Mouse (Mus musculus): Measurements from ENCODE around the gene Ctsw. TPM values are rescaled to one million over a fixed set of nuclear protein-coding genes. Genes with fewer than 3 reads are reported as not detected.

The Ctsw gene
- polyA plus RNA-seq, 1 experiment, result 34.3 TPM

DNA sequence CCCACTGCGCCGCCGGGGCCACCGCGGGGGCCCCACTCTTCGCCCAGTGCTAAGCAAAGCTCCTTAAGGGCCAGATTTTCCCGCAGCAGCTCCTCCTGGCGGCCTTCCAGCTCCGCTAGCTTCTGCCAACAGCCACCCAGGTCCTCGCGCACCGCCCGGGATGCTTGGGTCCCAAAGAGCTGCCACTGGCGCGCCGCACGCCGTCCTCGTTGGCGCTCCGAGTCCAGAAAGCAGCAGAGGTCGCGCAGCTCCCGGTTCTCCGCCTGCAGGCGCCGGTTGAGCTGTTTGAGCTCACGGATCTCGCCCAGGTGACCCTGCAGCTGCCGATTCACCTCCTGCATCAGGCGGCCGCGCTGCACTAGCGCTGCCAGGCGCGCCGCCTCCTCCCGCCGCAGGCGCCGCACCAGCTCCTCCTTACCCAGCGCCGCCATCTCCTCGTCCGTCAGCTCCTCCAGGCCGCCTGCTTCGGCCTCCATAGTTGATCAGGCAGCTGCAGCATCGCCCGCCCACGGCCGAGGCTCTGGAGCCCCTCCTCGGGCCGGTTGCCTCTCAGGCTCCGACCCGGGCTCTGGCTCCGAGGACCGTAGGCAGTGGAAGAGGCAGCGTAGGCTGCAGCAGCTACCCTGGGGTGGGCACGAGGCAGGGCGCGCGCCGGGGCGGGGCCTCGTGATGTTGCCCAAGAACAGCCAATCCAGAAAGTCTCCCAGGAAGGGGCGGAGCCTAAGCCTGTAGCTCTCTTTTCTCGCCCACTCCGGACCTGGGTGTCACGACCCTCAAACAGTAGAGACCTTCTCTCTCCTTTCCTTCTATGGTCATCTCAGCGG lies 11.2 kb downstream of the Ctsw start:
- WGBS, result under 1% methylated on average over 68 of the region's 70 CpGs
- Histone ChIP-seq H3K4me3 (ENCODE audit: extremely low read depth, insufficient read depth, insufficient read length) (peak overlapping the region; percentile 98), H3K36me3 (ENCODE audit: control insufficient read depth, insufficient read depth, low read length) (no peaks in the 10 kb centered on the region; the same call in 1 of the 2 replicates), H3K27me3 (ENCODE audit: control insufficient read depth, insufficient read depth, low read length) (no peaks in the 10 kb centered on the region), H3K27ac (ENCODE audit: insufficient read depth, low read length) (peak overlapping the region; percentile 95), H3K4me1 (ENCODE audit: control insufficient read depth, insufficient read depth, insufficient read length) (peaks cover 14% of the 10 kb centered on the region)
- no peak for TF ChIP-seq CTCF (IDR thresholded peaks at IDR 0.05; ENCODE audit: extremely low read depth, insufficient read depth, insufficient read length, insufficient replicate concordance)
- TF ChIP-seq POLR2A (IDR thresholded peaks at IDR 0.05; ENCODE audit: low read depth, low read length), result peak; percentile 75
- peak; percentile 78 to 92 for DNase-seq (ENCODE audit: low read depth in 1 of 2, low spot score in 2 of 2)

- WGBS, result 4% methylated on average over 26 of the region's 26 CpGs
Measured at GRCm38 (mm10) chr19:5456241-5456921, 11.9 kb downstream of the Ctsw start.

DNA sequence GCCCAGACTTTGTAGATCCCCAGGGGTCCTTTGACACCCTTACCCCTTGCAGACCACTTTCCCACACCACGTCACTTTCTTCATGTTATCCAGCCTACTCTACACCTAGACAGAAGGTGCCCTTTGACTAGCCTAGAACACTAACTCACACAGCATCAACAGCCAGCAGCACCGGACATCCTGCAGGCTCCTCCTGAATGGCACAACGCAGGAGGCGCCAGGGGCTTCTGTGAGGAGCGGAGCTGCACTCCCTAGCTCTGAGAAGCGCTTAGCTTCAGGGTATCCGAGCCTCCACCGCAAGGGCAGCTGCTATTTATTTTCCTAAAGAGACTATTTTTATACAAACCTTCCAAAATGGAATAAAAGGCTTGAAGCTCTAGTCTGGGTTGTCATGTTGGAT lies 12.7 kb downstream of the Ctsw start:
- H3K27me3 ChIP-seq (ENCODE audit: control insufficient read depth, insufficient read depth, low read length), result no peaks in the 10 kb centered on the region
- 86% methylated on average over 8 of the region's 8 CpGs for WGBS
- H3K4me3 ChIP-seq (ENCODE audit: extremely low read depth, insufficient read depth, insufficient read length), result no peak overlapping the region
- H3K27ac ChIP-seq (ENCODE audit: insufficient read depth, low read length), result no peak overlapping the region
- peaks cover 14% of the 10 kb centered on the region for H3K4me1 ChIP-seq (ENCODE audit: control insufficient read depth, insufficient read depth, insufficient read length)
- H3K36me3 ChIP-seq (ENCODE audit: control insufficient read depth, insufficient read depth, low read length), result no peaks in the 10 kb centered on the region; the same call in 1 of the 2 replicates
- DNase-seq (ENCODE audit: low read depth in 1 of 2, low spot score in 2 of 2), result no peak
- TF ChIP-seq CTCF (IDR thresholded peaks at IDR 0.05; ENCODE audit: extremely low read depth, insufficient read depth, insufficient read length, insufficient replicate concordance) (no peak), POLR2A (IDR thresholded peaks at IDR 0.05; ENCODE audit: low read depth, low read length) (no peak)

More at GRCm38 (mm10) chr19:5456241-5456921, 11.9 kb downstream of the Ctsw start:
- peak overlapping the region; percentile 95 for H3K27ac ChIP-seq (ENCODE audit: insufficient read depth, low read length)
- no peaks in the 10 kb centered on the region for H3K27me3 ChIP-seq (ENCODE audit: control insufficient read depth, insufficient read depth, low read length)
- TF ChIP-seq CTCF (IDR thresholded peaks at IDR 0.05; ENCODE audit: extremely low read depth, insufficient read depth, insufficient read length, insufficient replicate concordance) (no peak), POLR2A (IDR thresholded peaks at IDR 0.05; ENCODE audit: low read depth, low read length) (no peak)
- no peak for DNase-seq (ENCODE audit: low read depth in 1 of 2, low spot score in 2 of 2)
- peaks cover 14% of the 10 kb centered on the region for H3K4me1 ChIP-seq (ENCODE audit: control insufficient read depth, insufficient read depth, insufficient read length)
- H3K36me3 ChIP-seq (ENCODE audit: control insufficient read depth, insufficient read depth, low read length), result no peaks in the 10 kb centered on the region; the same call in 1 of the 2 replicates
- H3K4me3 ChIP-seq (ENCODE audit: extremely low read depth, insufficient read depth, insufficient read length), result peak overlapping the region; percentile 98

- no peak for TF ChIP-seq CTCF (IDR thresholded peaks at IDR 0.05; ENCODE audit: extremely low read depth, insufficient read depth, insufficient read length, insufficient replicate concordance)
- no peak for TF ChIP-seq POLR2A (IDR thresholded peaks at IDR 0.05; ENCODE audit: low read depth, low read length)
- Histone ChIP-seq H3K4me1 (ENCODE audit: control insufficient read depth, insufficient read depth, insufficient read length) (peaks cover 14% of the 10 kb centered on the region), H3K27ac (ENCODE audit: insufficient read depth, low read length) (no peak overlapping the region), H3K36me3 (ENCODE audit: control insufficient read depth, insufficient read depth, low read length) (no peaks in the 10 kb centered on the region; the same call in 1 of the 2 replicates), H3K27me3 (ENCODE audit: control insufficient read depth, insufficient read depth, low read length) (no peaks in the 10 kb centered on the region), H3K4me3 (ENCODE audit: extremely low read depth, insufficient read depth, insufficient read length) (no peak overlapping the region)
- no peak for DNase-seq (ENCODE audit: low read depth in 1 of 2, low spot score in 2 of 2)
- WGBS, result 91% methylated on average over 12 of the region's 12 CpGs
Measured at GRCm38 (mm10) chr19:5455037-5455436, 13.3 kb downstream of the Ctsw start.

DNA sequence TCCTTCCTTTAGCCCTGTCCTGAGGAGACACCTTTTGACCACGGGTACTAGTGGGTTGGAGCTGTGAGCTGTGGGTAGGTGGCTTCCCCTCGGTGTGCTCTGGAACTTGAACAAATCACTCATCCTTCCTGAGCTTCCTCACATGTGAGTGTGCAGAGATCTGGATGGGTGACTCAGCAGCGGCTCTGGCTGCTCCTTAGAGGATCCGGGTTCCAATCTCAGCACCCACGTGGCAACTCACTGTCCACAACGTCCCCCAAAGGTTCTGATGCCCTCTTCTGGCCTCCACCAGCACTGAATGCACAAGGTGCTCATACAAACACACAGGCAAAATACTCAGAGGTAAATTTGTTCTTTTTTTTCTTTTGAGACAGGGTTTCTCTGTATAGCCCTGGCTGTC lies 16.5 kb downstream of the Ctsw start:
- 70% methylated on average over 6 of the region's 6 CpGs for WGBS
- H3K4me1 ChIP-seq (ENCODE audit: control insufficient read depth, insufficient read depth, insufficient read length), result peaks cover 25% of the 10 kb centered on the region
- H3K36me3 ChIP-seq (ENCODE audit: control insufficient read depth, insufficient read depth, low read length), result no peaks in the 10 kb centered on the region; the same call in 1 of the 2 replicates
- no peak for DNase-seq (ENCODE audit: low read depth in 1 of 2, low spot score in 2 of 2)
- H3K4me3 ChIP-seq (ENCODE audit: extremely low read depth, insufficient read depth, insufficient read length), result no peak overlapping the region
- no peak for TF ChIP-seq POLR2A (IDR thresholded peaks at IDR 0.05; ENCODE audit: low read depth, low read length)
- TF ChIP-seq CTCF (IDR thresholded peaks at IDR 0.05; ENCODE audit: extremely low read depth, insufficient read depth, insufficient read length, insufficient replicate concordance), result no peak
- H3K27ac ChIP-seq (ENCODE audit: insufficient read depth, low read length), result no peak overlapping the region
- peaks cover 8% of the 10 kb centered on the region for H3K27me3 ChIP-seq (ENCODE audit: control insufficient read depth, insufficient read depth, low read length)

- Histone ChIP-seq H3K27ac (ENCODE audit: insufficient read depth, low read length) (no peak overlapping the region), H3K27me3 (ENCODE audit: control insufficient read depth, insufficient read depth, low read length) (peaks cover 8% of the 10 kb centered on the region), H3K36me3 (ENCODE audit: control insufficient read depth, insufficient read depth, low read length) (no peaks in the 10 kb centered on the region; the same call in 1 of the 2 replicates), H3K4me3 (ENCODE audit: extremely low read depth, insufficient read depth, insufficient read length) (no peak overlapping the region), H3K4me1 (ENCODE audit: control insufficient read depth, insufficient read depth, insufficient read length) (peaks cover 17% of the 10 kb centered on the region)
- TF ChIP-seq POLR2A (IDR thresholded peaks at IDR 0.05; ENCODE audit: low read depth, low read length) (no peak), CTCF (IDR thresholded peaks at IDR 0.05; ENCODE audit: extremely low read depth, insufficient read depth, insufficient read length, insufficient replicate concordance) (no peak)
- no peak for DNase-seq (ENCODE audit: low read depth in 1 of 2, low spot score in 2 of 2)
- WGBS, result 90% methylated on average over 3 of the region's 3 CpGs
Measured at GRCm38 (mm10) chr19:5449673-5450072, 18.6 kb downstream of the Ctsw start.

Data from spleen, adult 2 months (tissue).